Mouse (Mus musculus) kidney, postnatal 36 days (tissue): Measurements from ENCODE around the gene Clhc1.
"Not testable (repeated sequence)": the region's sequence is repeated elsewhere in the genome, so short reads cannot be mapped to it uniquely, and the experiment has no call there.

Source experiments
- DNase-seq, 2 experiments: peaks; one replicate each; pipeline ENCODE4 v3.0.0; 2021 to 2022; ENCODE audit warnings: mixed read lengths in 2 of 2

Clhc1 gene

GRCm38 (mm10) chr11:29547752-29548503, at the start of gene Clhc1, which contains the start of gene Rps27a:
TSS of gene Clhc1 (plus strand) at chr11:29547950.
TSS of gene Rps27a (minus strand) at chr11:29548109.
- peak; percentile 92 to 98 for DNase-seq

- DNase-seq: no peak
These were observed 43.5 kb upstream of the Clhc1 start for GRCm38 (mm10) chr11:29503948-29504893.

- DNase-seq: no peak
These were observed 42.7 kb upstream of the Clhc1 start for GRCm38 (mm10) chr11:29504899-29505625.

GRCm38 (mm10) chr11:29509421-29509820, 38.3 kb upstream of the Clhc1 start:
- DNase-seq: peak in 1 of 2 experiments; percentile 37

GRCm38 (mm10) chr11:29512818-29513535, 34.8 kb upstream of the Clhc1 start:
- DNase-seq: no peak

GRCm38 (mm10) chr11:29514325-29514681, 33.4 kb upstream of the Clhc1 start:
- DNase-seq: no peak

- peak; percentile 96 for DNase-seq
These were observed 32.9 kb upstream of the Clhc1 start, which contains the start of gene Prorsd1 for GRCm38 (mm10) chr11:29514682-29515412. TSS of gene Prorsd1 (minus strand) at chr11:29515033.

- peak; percentile 85 to 87 for DNase-seq
These were observed 21.6 kb upstream of the Clhc1 start, which contains the start of gene Mtif2 for GRCm38 (mm10) chr11:29525988-29526794. TSS of gene Mtif2 (plus strand) at chr11:29526408.

GRCm38 (mm10) chr11:29538201-29538600, 9.5 kb upstream of the Clhc1 start:
- no peak for DNase-seq

GRCm38 (mm10) chr11:29544225-29544945, 3.4 kb upstream of the Clhc1 start:
- no peak for DNase-seq

GRCm38 (mm10) chr11:29545150-29545752, 2.5 kb upstream of the Clhc1 start:
- not testable (repeated sequence) for DNase-seq

GRCm38 (mm10) chr11:29546297-29546696, 1.5 kb upstream of the Clhc1 start:
- DNase-seq: not testable (repeated sequence)

- no peak for DNase-seq
These were observed 988 bp upstream of the Clhc1 start for GRCm38 (mm10) chr11:29546762-29547161.

- no peak for DNase-seq
These were observed 450 bp upstream of the Clhc1 start for GRCm38 (mm10) chr11:29547249-29547751.

GRCm38 (mm10) chr11:29548504-29549424, 1.0 kb downstream of the Clhc1 start:
- DNase-seq: peak in 1 of 2 experiments; percentile 10

- no peak for DNase-seq
These were observed 1.7 kb downstream of the Clhc1 start for GRCm38 (mm10) chr11:29549425-29549778.

GRCm38 (mm10) chr11:29560452-29560851, 12.7 kb downstream of the Clhc1 start:
- DNase-seq: no peak

GRCm38 (mm10) chr11:29560990-29561389, 13.2 kb downstream of the Clhc1 start:
- DNase-seq: no peak
